Mouse (Mus musculus): ENCODE results near the gene Lyve1. TPM values are rescaled to one million over a fixed set of nuclear protein-coding genes. Genes with fewer than 3 reads are reported as not detected.
A peak's percentile ranks its signal among the peaks of the same experiment; 100 is the strongest.

Lyve1 gene
- polyA plus RNA-seq, 1 experiment from 2014 or later: 13.8 TPM

DNA sequence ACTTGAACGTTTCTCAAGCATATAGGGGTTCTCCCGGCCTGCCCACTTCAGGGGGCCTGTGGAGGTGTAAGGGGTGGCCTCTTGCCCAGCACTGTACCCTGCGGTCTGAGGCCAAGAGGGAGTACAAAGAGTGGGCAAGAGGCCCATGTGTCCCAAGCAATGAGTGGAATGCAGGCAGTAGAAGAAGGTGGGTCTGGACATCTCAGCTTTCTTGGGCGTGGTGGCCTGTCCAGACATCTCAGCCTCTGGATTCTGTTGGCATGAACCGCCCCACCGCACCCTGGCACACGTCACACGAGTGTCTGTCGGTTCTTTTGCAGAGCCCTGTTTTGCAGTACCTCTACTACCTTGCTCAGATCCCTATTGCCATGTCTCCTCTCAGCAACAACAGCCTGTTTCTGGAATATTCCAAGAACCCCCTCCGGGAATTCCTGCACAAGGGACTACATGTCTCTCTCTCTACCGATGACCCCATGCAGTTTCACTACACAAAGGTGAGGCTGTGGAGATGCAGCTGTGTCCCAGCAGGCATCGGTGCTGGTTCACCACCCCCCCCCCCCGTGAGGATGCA is 55.5 kb downstream of the Lyve1 start:
- Histone ChIP-seq H3K4me3 (ENCODE audit: low read length) (no peak overlapping the region), H3K36me3 (ENCODE audit: control insufficient read depth, insufficient read depth, low read length) (no peaks in the 10 kb centered on the region), H3K4me2 (ENCODE audit: low read depth, low read length) (no peak overlapping the region), H3K4me1 (ENCODE audit: control insufficient read depth, insufficient read depth, low read length) (no peaks in the 10 kb centered on the region), H3K9me3 (ENCODE audit: control insufficient read depth, low read length) (no peaks in the 10 kb centered on the region), H3K27ac (ENCODE audit: low read length) (no peak overlapping the region), H3K27me3 (replicated peaks; ENCODE audit: control insufficient read depth, insufficient read depth, low read length) (no peaks in the 10 kb centered on the region), H3K9ac (ENCODE audit: low read depth, low read length) (no peak overlapping the region)
- WGBS: 89% methylated on average over 13 of the region's 13 CpGs
- ATAC-seq: no peak

DNA sequence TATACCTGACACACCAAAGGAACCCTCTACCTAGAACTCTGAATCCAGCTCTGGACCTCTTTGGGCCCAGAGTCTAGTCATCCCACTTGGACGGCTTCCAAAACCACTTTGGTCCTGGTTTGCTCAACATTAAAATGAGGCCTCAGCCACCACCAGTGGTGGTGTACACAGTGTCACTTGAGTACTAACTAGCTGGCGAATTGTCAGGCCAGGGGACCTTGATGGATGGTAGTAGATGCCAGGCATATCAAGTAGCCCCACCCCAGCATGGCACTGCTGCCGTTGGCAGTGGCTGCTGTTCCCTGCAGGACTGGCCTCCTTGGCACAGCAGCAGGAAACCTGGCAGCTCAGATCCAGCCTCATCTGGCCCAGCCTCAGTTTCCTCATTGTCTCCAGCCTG is 58.8 kb downstream of the Lyve1 start:
- WGBS: 71% methylated on average over 3 of the region's 3 CpGs
- H3K27ac ChIP-seq (ENCODE audit: low read length): no peak overlapping the region
- no peaks in the 10 kb centered on the region for H3K27me3 ChIP-seq (replicated peaks; ENCODE audit: control insufficient read depth, insufficient read depth, low read length)
- H3K9me3 ChIP-seq (ENCODE audit: control insufficient read depth, low read length): no peaks in the 10 kb centered on the region
- H3K4me1 ChIP-seq (ENCODE audit: control insufficient read depth, insufficient read depth, low read length): no peaks in the 10 kb centered on the region
- H3K36me3 ChIP-seq (ENCODE audit: control insufficient read depth, insufficient read depth, low read length): no peaks in the 10 kb centered on the region
- ATAC-seq: no peak
- H3K9ac ChIP-seq (ENCODE audit: low read depth, low read length): no peak overlapping the region
- no peak overlapping the region for H3K4me2 ChIP-seq (ENCODE audit: low read depth, low read length)
- no peak overlapping the region for H3K4me3 ChIP-seq (ENCODE audit: low read length)

DNA sequence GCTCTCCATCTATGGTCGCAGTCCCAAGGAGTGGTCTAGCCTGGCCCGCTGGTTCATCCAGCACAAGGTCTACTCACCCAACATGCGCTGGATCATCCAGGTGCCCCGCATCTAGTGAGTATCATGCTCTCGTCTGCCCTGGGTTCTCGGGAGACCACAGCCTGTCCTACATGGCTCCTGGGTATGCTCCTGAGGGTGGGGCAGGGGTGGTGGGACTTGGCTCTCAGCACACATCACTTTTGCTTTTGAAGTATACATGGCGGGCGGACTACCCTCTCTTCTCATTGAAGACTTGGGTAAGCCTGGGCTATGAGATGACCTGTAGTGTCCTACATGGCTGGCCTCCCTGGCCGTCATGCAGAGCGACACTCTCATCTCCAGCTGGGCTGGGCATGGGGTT is 59.9 kb downstream of the Lyve1 start:
- H3K9ac ChIP-seq (ENCODE audit: low read depth, low read length): no peak overlapping the region
- no peak overlapping the region for H3K4me2 ChIP-seq (ENCODE audit: low read depth, low read length)
- no peaks in the 10 kb centered on the region for H3K9me3 ChIP-seq (ENCODE audit: control insufficient read depth, low read length)
- H3K4me1 ChIP-seq (ENCODE audit: control insufficient read depth, insufficient read depth, low read length): no peaks in the 10 kb centered on the region
- H3K27ac ChIP-seq (ENCODE audit: low read length): no peak overlapping the region
- H3K4me3 ChIP-seq (ENCODE audit: low read length): no peak overlapping the region
- no peaks in the 10 kb centered on the region for H3K36me3 ChIP-seq (ENCODE audit: control insufficient read depth, insufficient read depth, low read length)
- 95% methylated on average over 10 of the region's 10 CpGs for WGBS
- no peak for ATAC-seq
- H3K27me3 ChIP-seq (replicated peaks; ENCODE audit: control insufficient read depth, insufficient read depth, low read length): no peaks in the 10 kb centered on the region

DNA sequence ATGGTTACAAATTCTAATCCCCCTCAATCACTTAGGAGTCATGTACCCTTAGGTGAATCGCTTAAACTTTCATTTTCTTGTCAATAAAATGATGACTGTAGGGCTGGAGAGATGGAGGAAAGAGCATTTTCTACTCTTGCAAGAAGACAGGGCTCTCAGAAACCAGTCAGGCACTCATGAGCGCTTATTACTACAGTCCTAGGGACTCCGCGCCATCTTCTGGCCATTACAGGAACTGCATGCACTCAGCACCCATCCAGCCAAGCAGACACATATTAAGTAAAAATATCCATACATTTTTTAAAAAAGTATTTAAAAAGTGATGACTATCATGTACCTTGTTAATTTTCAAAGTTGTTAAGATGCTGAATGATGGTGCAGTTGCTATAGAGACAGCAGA is 62.0 kb downstream of the Lyve1 start:
- WGBS: under 1% methylated on average over 4 of the region's 4 CpGs
- H3K36me3 ChIP-seq (ENCODE audit: control insufficient read depth, insufficient read depth, low read length): no peaks in the 10 kb centered on the region
- ATAC-seq: peak; percentile 46
- no peak overlapping the region for H3K9ac ChIP-seq (ENCODE audit: low read depth, low read length)
- H3K27ac ChIP-seq (ENCODE audit: low read length): no peak overlapping the region
- no peak overlapping the region for H3K4me3 ChIP-seq (ENCODE audit: low read length)
- H3K4me2 ChIP-seq (ENCODE audit: low read depth, low read length): no peak overlapping the region
- no peaks in the 10 kb centered on the region for H3K9me3 ChIP-seq (ENCODE audit: control insufficient read depth, low read length)
- H3K27me3 ChIP-seq (replicated peaks; ENCODE audit: control insufficient read depth, insufficient read depth, low read length): no peaks in the 10 kb centered on the region
- peaks cover 7% of the 10 kb centered on the region for H3K4me1 ChIP-seq (ENCODE audit: control insufficient read depth, insufficient read depth, low read length)

Small RNA genes lying within 50 kb of the gene (microRNA-seq; reads per million reads assigned to microRNA genes)
- not detected for gene Gm47282

Other genes with a start within 250 kb of the Lyve1 start
- gene Sbf2, start 248.3 kb downstream of the Lyve1 start, polyA plus RNA-seq (2015; fragmentation: Nextera tagmentation; extraction: Ambion mirVana): 24.7 and 26.6 TPM in 2 replicates
- gene Adm, start 235.6 kb downstream of the Lyve1 start, polyA plus RNA-seq (2015; fragmentation: Nextera tagmentation; extraction: Ambion mirVana): 5.4 and 5.8 TPM in 2 replicates
- gene Ampd3, start 95.0 kb downstream of the Lyve1 start, polyA plus RNA-seq (2015; fragmentation: Nextera tagmentation; extraction: Ambion mirVana): 4.0 and 4.5 TPM in 2 replicates
- gene Rnf141, start 18.8 kb downstream of the Lyve1 start, polyA plus RNA-seq (2015; fragmentation: Nextera tagmentation; extraction: Ambion mirVana): 37.5 and 39.0 TPM in 2 replicates
- 12.0 and 13.0 TPM in 2 replicates for gene Mrvi1, start 119.2 kb upstream of the Lyve1 start, polyA plus RNA-seq (2015; fragmentation: Nextera tagmentation; extraction: Ambion mirVana)
- 45.1 and 48.7 TPM in 2 replicates for gene Ctr9, start 165.7 kb upstream of the Lyve1 start, polyA plus RNA-seq (2015; fragmentation: Nextera tagmentation; extraction: Ambion mirVana)
- 621 and 629 TPM in 2 replicates for gene Eif4g2, start 219.8 kb upstream of the Lyve1 start, polyA plus RNA-seq (2015; fragmentation: Nextera tagmentation; extraction: Ambion mirVana)

Data from intestine, embryonic 16.5 days (tissue).